Mouse (Mus musculus) kidney, embryonic 14.5 days (tissue): ENCODE measurements around the gene Bhmt. TPM values are rescaled to one million over a fixed set of nuclear protein-coding genes. Genes with fewer than 3 reads are reported as not detected.

ENCODE experiments used
- ATAC-seq: fragments of 200-750 bp; cut with Nextera tagmentation; 2 replicates; pipeline ENCODE4 v1.8.0; 2017; ENCODE audit warnings: moderate number of reproducible peaks, mild to moderate bottlenecking, moderate TSS enrichment, moderate library complexity; ENCODE audit not compliant: low FRiP score, low TSS enrichment
- H3K27ac ChIP-seq: fragments of 300-500 bp; sonication (generic); 2 replicates; pipeline ENCODE4 v1.5.1; 2014; ENCODE audit warnings: low read depth, mild to moderate bottlenecking, low read length, moderate library complexity, mixed read lengths
- H3K27me3 ChIP-seq: fragments of 300-500 bp; sonication (generic); 2 replicates; pipeline ENCODE4 v1.6.1; 2014; ENCODE audit warnings: mild to moderate bottlenecking, low read length; ENCODE audit not compliant: control insufficient read depth, insufficient read depth
- H3K36me3 ChIP-seq: fragments of 300-500 bp; sonication (generic); 2 replicates; pipeline ENCODE4 v1.6.1; 2014; ENCODE audit warnings: low read length, mixed read lengths; ENCODE audit not compliant: control insufficient read depth, insufficient read depth
- H3K4me1 ChIP-seq: fragments of 300-500 bp; sonication (generic); 2 replicates; pipeline ENCODE4 v1.6.1; 2014; ENCODE audit warnings: low read length, mixed read lengths; ENCODE audit not compliant: control insufficient read depth, insufficient read depth
- H3K4me2 ChIP-seq: fragments of 300-500 bp; sonication (generic); replicated peaks from 2 replicates; pipeline ENCODE4 v1.6.1; 2014; ENCODE audit warnings: low read depth, mild to moderate bottlenecking, low read length
- H3K4me3 ChIP-seq: fragments of 300-500 bp; sonication (generic); 2 replicates; pipeline ENCODE4 v1.5.1; 2014; ENCODE audit warnings: mild to moderate bottlenecking, low read length
- H3K9ac ChIP-seq: fragments of 300-500 bp; sonication (generic); 2 replicates; pipeline ENCODE4 v1.6.1; 2014; ENCODE audit warnings: low read depth, mild to moderate bottlenecking, low read length, moderate library complexity
- H3K9me3 ChIP-seq: fragments of 300-500 bp; sonication (generic); 2 replicates; pipeline ENCODE4 v1.6.1; 2016; ENCODE audit warnings: low read length; ENCODE audit not compliant: control insufficient read depth
- WGBS: fragments of 180-500 bp; shearing (Covaris S2); extraction: QIAGEN DNeasy Blood & Tissue Kit; methylation state at CpG from one replicate; pipeline ENCODE4 v1.1.7; 2014; 5-methylcytosine and 5-hydroxymethylcytosine counted together
- polyA plus RNA-seq: library from polyadenylated mRNA; unstranded; fragments of >200 nt; fragmentation: Nextera tagmentation; extraction: Ambion mirVana; gene quantifications from 2 replicates; pipeline ENCODE4 v1.2.1, GENCODE M21; 2014

Bhmt gene
- polyA plus RNA-seq, 1 experiment from 2014 or later = 0.11 TPM

- no peak overlapping the region for H3K9ac ChIP-seq
These were observed 23.3 kb downstream of the Bhmt start for GRCm38 (mm10) chr13:93614361-93614948.

GRCm38 (mm10) chr13:93613771-93614170 lies 24.0 kb downstream of the Bhmt start:
- Histone ChIP-seq H3K9ac (no peak overlapping the region), H3K27me3 (no peaks in the 10 kb centered on the region), H3K27ac (no peak overlapping the region), H3K9me3 (no peaks in the 10 kb centered on the region), H3K4me3 (no peak overlapping the region), H3K4me2 (no peak overlapping the region), H3K4me1 (peaks cover 3% of the 10 kb centered on the region; the same call in 1 of the 2 replicates), H3K36me3 (no peaks in the 10 kb centered on the region)
- WGBS = 75% methylated on average over 4 of the region's 4 CpGs
- ATAC-seq = no peak

More at GRCm38 (mm10) chr13:93614361-93614948, 23.3 kb downstream of the Bhmt start:
- ATAC-seq = peak; percentile 50; the same call in 1 of the 2 replicates
- Histone ChIP-seq H3K9me3 (no peaks in the 10 kb centered on the region), H3K4me2 (no peak overlapping the region), H3K4me3 (no peak overlapping the region), H3K36me3 (no peaks in the 10 kb centered on the region), H3K27me3 (no peaks in the 10 kb centered on the region), H3K4me1 (peaks cover 3% of the 10 kb centered on the region; the same call in 1 of the 2 replicates), H3K27ac (no peak overlapping the region)
- 16% methylated on average over 5 of the region's 6 CpGs for WGBS

GRCm38 (mm10) chr13:93612660-93613607 lies 24.8 kb downstream of the Bhmt start:
- H3K36me3 ChIP-seq = no peaks in the 10 kb centered on the region
- no peaks in the 10 kb centered on the region for H3K9me3 ChIP-seq
- H3K27ac ChIP-seq = no peak overlapping the region
- H3K4me3 ChIP-seq = no peak overlapping the region
- no peak; the same call in 1 of the 2 replicates for ATAC-seq
- WGBS = 52% methylated on average over 19 of the region's 19 CpGs
- H3K9ac ChIP-seq = no peak overlapping the region
- H3K4me1 ChIP-seq = peaks cover 3% of the 10 kb centered on the region; the same call in 1 of the 2 replicates
- H3K27me3 ChIP-seq = no peaks in the 10 kb centered on the region
- no peak overlapping the region for H3K4me2 ChIP-seq

GRCm38 (mm10) chr13:93608476-93608875 lies 29.3 kb downstream of the Bhmt start:
- Histone ChIP-seq H3K9me3 (no peaks in the 10 kb centered on the region), H3K4me2 (no peak overlapping the region), H3K27me3 (no peaks in the 10 kb centered on the region), H3K36me3 (no peaks in the 10 kb centered on the region), H3K4me3 (no peak overlapping the region), H3K27ac (no peak overlapping the region), H3K9ac (no peak overlapping the region), H3K4me1 (no peaks in the 10 kb centered on the region)
- WGBS = 80% methylated on average over 2 of the region's 2 CpGs
- ATAC-seq = no peak

- no peak overlapping the region for H3K4me3 ChIP-seq
- H3K9ac ChIP-seq = no peak overlapping the region
- WGBS = 94% methylated on average over 3 of the region's 3 CpGs
- ATAC-seq = no peak
- no peaks in the 10 kb centered on the region for H3K27me3 ChIP-seq
- H3K9me3 ChIP-seq = no peaks in the 10 kb centered on the region
- no peaks in the 10 kb centered on the region for H3K4me1 ChIP-seq
- no peaks in the 10 kb centered on the region for H3K36me3 ChIP-seq
- H3K27ac ChIP-seq = no peak overlapping the region
- H3K4me2 ChIP-seq = no peak overlapping the region
These were observed 30.1 kb downstream of the Bhmt start for GRCm38 (mm10) chr13:93607701-93608100.

GRCm38 (mm10) chr13:93606868-93607578 lies 30.7 kb downstream of the Bhmt start:
- WGBS = 49% methylated on average over 13 of the region's 13 CpGs

GRCm38 (mm10) chr13:93604698-93605097 lies 33.1 kb downstream of the Bhmt start:
- 39% methylated on average over 4 of the region's 4 CpGs for WGBS
- ATAC-seq = no peak
- Histone ChIP-seq H3K9ac (no peak overlapping the region), H3K4me2 (no peak overlapping the region), H3K27ac (no peak overlapping the region), H3K27me3 (no peaks in the 10 kb centered on the region), H3K9me3 (no peaks in the 10 kb centered on the region), H3K36me3 (no peaks in the 10 kb centered on the region), H3K4me3 (no peak overlapping the region), H3K4me1 (no peaks in the 10 kb centered on the region)

More at GRCm38 (mm10) chr13:93606868-93607578, 30.7 kb downstream of the Bhmt start:
- Histone ChIP-seq H3K4me3 (no peak overlapping the region), H3K4me1 (no peaks in the 10 kb centered on the region), H3K4me2 (no peak overlapping the region), H3K9ac (no peak overlapping the region), H3K9me3 (no peaks in the 10 kb centered on the region), H3K27me3 (no peaks in the 10 kb centered on the region), H3K36me3 (no peaks in the 10 kb centered on the region), H3K27ac (no peak overlapping the region)
- ATAC-seq = peak; percentile 51; the same call in 1 of the 2 replicates

GRCm38 (mm10) chr13:93601527-93601926 lies 36.2 kb downstream of the Bhmt start:
- Histone ChIP-seq H3K9ac (no peak overlapping the region), H3K9me3 (no peaks in the 10 kb centered on the region), H3K27me3 (no peaks in the 10 kb centered on the region), H3K27ac (no peak overlapping the region), H3K4me2 (no peak overlapping the region), H3K4me1 (no peaks in the 10 kb centered on the region), H3K4me3 (no peak overlapping the region), H3K36me3 (no peaks in the 10 kb centered on the region)
- 83% methylated on average over 11 of the region's 11 CpGs for WGBS
- no peak for ATAC-seq
